Mouse (Mus musculus): ENCODE measurements at regions not wholly inside any gene's neighbourhood (a gene's known extent, or its start where the extent isn't known, plus 50 kb on each side); places are given as distances from the start of the nearest gene placed in this dataset.
A peak's percentile ranks its signal among the peaks of the same experiment; 100 is the strongest.
"Not testable (repeated sequence)": the region's sequence is repeated elsewhere in the genome, so short reads cannot be mapped to it uniquely, and the experiment has no call there.

DNA sequence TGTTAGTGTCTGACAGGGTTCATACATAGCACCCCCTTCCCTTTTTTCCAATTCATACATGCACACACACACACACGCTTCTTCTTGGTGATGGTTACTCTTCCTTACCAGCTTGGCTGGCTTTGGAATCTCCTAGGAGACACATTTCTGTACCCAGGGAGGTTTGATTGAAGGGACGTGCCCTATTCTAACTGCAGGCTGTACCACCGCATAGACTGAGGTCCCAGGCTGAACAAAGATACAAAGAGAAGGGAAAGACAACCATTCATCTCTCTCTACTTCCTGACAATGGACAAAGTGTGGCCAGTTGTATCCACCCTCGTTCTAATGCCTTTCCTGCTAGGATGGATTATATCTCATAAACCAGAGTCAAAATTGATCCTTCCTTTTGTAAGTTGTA lies 100.0 kb downstream of the Raet1d start:
- not testable (repeated sequence) for H3K4me2 ChIP-seq (ENCODE audit: low read depth); H3K4me1 ChIP-seq (ENCODE audit: insufficient read depth); H3K9me3 ChIP-seq (ENCODE audit: low read length); H3K9ac ChIP-seq; ATAC-seq; H3K36me3 ChIP-seq (ENCODE audit: insufficient read depth); H3K27ac ChIP-seq (ENCODE audit: low read depth, low read length); DNase-seq; H3K4me3 ChIP-seq (ENCODE audit: low read depth, low read length); H3K27me3 ChIP-seq (ENCODE audit: insufficient read depth, low read length)
- WGBS: 38% methylated on average over 4 of the region's 4 CpGs

GRCm38 (mm10) chr10:22460818-22461479 lies 100.6 kb downstream of the Raet1d start:
- H3K4me2 ChIP-seq (ENCODE audit: low read depth): not testable (repeated sequence)
- peak; percentile 15 for DNase-seq

GRCm38 (mm10) chr10:22461480-22462050 lies 101.2 kb downstream of the Raet1d start:
- WGBS: 10% methylated on average over 4 of the region's 4 CpGs
- not testable (repeated sequence) for H3K9ac ChIP-seq; DNase-seq; H3K27ac ChIP-seq (ENCODE audit: low read depth, low read length); H3K9me3 ChIP-seq (ENCODE audit: low read length); H3K4me2 ChIP-seq (ENCODE audit: low read depth); H3K27me3 ChIP-seq (ENCODE audit: insufficient read depth, low read length); H3K36me3 ChIP-seq (ENCODE audit: insufficient read depth); H3K4me3 ChIP-seq (ENCODE audit: low read depth, low read length); H3K4me1 ChIP-seq (ENCODE audit: insufficient read depth)
- peak; percentile 91 for ATAC-seq

More at GRCm38 (mm10) chr10:22460818-22461479, 100.6 kb downstream of the Raet1d start:
- H3K4me1 ChIP-seq (ENCODE audit: insufficient read depth); H3K4me3 ChIP-seq (ENCODE audit: low read depth, low read length); H3K9ac ChIP-seq; H3K27me3 ChIP-seq (ENCODE audit: insufficient read depth, low read length); H3K27ac ChIP-seq (ENCODE audit: low read depth, low read length); H3K9me3 ChIP-seq (ENCODE audit: low read length); H3K36me3 ChIP-seq (ENCODE audit: insufficient read depth): not testable (repeated sequence)
- 9% methylated on average over 7 of the region's 7 CpGs for WGBS
- ATAC-seq: peak; percentile 76

DNA sequence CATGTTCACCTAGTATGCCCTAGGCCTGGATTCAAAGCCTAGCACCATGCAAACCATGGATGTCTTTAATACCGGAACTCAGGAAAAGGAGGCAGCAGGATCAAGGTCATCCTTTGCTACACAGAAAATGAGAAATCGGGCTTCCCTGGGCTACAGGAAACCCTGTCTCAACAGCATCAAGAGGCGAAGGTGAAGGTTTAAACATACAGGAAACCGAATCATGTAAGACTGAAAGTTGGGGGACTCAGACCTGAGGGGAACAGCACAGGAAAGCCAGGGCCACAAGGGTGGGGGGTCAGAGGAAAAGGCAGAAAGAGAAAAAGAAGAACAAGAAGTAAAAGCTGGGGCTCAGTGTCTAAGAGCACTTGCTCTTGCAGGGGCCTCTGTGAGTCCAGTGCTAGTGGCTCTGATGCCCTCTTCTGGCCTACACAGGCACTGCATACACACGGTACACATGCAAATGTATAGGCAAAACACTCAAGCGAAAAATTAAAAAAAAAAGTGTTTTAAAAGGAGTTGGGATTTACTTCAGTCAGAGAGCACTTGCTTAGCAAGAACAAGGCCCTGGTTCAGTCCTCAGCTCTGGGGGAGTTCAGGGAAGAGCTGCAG lies 111.5 kb downstream of the Raet1d start:
- not testable (repeated sequence) for H3K9ac ChIP-seq; H3K4me3 ChIP-seq (ENCODE audit: low read depth, low read length); H3K36me3 ChIP-seq (ENCODE audit: insufficient read depth); ATAC-seq; H3K27ac ChIP-seq (ENCODE audit: low read depth, low read length); H3K4me2 ChIP-seq (ENCODE audit: low read depth); H3K27me3 ChIP-seq (ENCODE audit: insufficient read depth, low read length); H3K9me3 ChIP-seq (ENCODE audit: low read length); DNase-seq; H3K4me1 ChIP-seq (ENCODE audit: insufficient read depth)
- 97% methylated on average over 6 of the region's 6 CpGs for WGBS

DNA sequence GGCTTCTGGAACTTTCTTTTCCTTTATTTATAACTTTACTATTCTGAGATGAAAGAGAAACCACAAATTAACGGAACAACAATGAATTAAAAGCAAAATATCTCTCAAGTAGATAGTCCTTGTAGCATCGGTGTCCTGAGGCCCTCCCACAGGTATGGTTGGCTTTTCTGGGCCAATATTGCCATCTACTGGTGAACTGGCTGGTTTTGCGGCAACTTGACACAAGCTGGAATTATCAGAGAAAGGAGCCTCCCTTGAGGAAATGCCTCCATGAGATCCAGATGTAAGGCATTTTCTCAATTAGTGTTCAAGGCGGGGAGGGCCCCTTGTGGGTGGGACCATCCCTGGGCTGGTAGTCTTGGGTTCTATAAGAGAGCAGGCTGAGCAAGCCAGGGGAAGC lies 119.5 kb downstream of the Raet1d start:
- not testable (repeated sequence) for H3K36me3 ChIP-seq (ENCODE audit: insufficient read depth); H3K4me2 ChIP-seq (ENCODE audit: low read depth); H3K9me3 ChIP-seq (ENCODE audit: low read length); H3K27me3 ChIP-seq (ENCODE audit: insufficient read depth, low read length); H3K9ac ChIP-seq; H3K27ac ChIP-seq (ENCODE audit: low read depth, low read length); H3K4me3 ChIP-seq (ENCODE audit: low read depth, low read length); H3K4me1 ChIP-seq (ENCODE audit: insufficient read depth)
- WGBS: 3% methylated on average over 4 of the region's 4 CpGs
- TF ChIP-seq CTCF (IDR thresholded peaks at IDR 0.05; ENCODE audit: low read depth): peak; percentile 86
- peak; percentile 86 for DNase-seq
- peak; percentile 86 for ATAC-seq

DNA sequence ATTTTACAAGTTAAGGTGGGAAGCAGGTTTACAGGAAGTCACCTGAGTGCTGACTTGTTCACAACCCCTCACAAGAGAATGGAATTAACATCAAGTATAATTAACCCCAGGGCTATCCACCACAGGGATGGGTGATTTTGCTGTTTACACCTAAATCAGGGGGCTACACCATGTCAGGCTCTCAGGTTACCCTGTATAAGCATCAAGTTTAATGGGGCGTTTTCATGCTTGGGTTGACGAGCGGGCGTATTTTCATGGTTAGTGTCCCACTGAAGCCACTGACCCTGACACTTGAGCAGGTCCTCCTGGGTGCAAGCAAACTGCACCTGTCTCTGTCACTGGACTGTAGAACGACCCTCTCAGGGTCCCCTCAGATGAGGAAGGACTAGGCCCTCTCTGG lies 126.7 kb downstream of the Raet1d start:
- ATAC-seq; H3K36me3 ChIP-seq (ENCODE audit: insufficient read depth); H3K4me2 ChIP-seq (ENCODE audit: low read depth); H3K4me3 ChIP-seq (ENCODE audit: low read depth, low read length); H3K27ac ChIP-seq (ENCODE audit: low read depth, low read length); H3K4me1 ChIP-seq (ENCODE audit: insufficient read depth); H3K9ac ChIP-seq; H3K27me3 ChIP-seq (ENCODE audit: insufficient read depth, low read length); H3K9me3 ChIP-seq (ENCODE audit: low read length); DNase-seq: not testable (repeated sequence)
- 95% methylated on average over 5 of the region's 5 CpGs for WGBS

- H3K27me3 ChIP-seq (ENCODE audit: insufficient read depth, low read length); H3K4me1 ChIP-seq (ENCODE audit: insufficient read depth); H3K9ac ChIP-seq; H3K36me3 ChIP-seq (ENCODE audit: insufficient read depth); H3K27ac ChIP-seq (ENCODE audit: low read depth, low read length); H3K9me3 ChIP-seq (ENCODE audit: low read length); H3K4me2 ChIP-seq (ENCODE audit: low read depth); ATAC-seq; H3K4me3 ChIP-seq (ENCODE audit: low read depth, low read length); DNase-seq: not testable (repeated sequence)
- 84% methylated on average over 10 of the region's 11 CpGs for WGBS
These were observed 131.5 kb downstream of the Raet1d start for GRCm38 (mm10) chr10:22491806-22492347.

All from forebrain, postnatal 0 days (tissue).